Comparison of ENCODE assay signal across 8 mouse cellular contexts in genomic region chr9:123852449-123853390, GRCm38 (mm10). TPM values are rescaled to one million over a fixed set of nuclear protein-coding genes. Genes with fewer than 3 reads are reported as not detected.
A peak's percentile ranks its signal among the peaks of the same experiment; 100 is the strongest.
DNase-seq lines count a peak whose midpoint lies in the region; ATAC-seq and TF ChIP-seq lines count a peak whose summit lies in the region.

No protein-coding gene starts in this region.

- intact Hi-C loops in gastrocnemius, adult 2 months (cut with DNase I), result no loop called here

- H3K36me3 ChIP-seq in forebrain, embryonic 14.5 days (ENCODE audit: control insufficient read depth, insufficient read depth, low read length), result no peaks in the 10 kb centered on the region
- no peaks in the 10 kb centered on the region for H3K36me3 ChIP-seq in liver, embryonic 14.5 days (replicated peaks; ENCODE audit: control insufficient read depth, insufficient read depth, low read depth)
- no peaks in the 10 kb centered on the region for H3K36me3 ChIP-seq in stomach, postnatal 0 days (ENCODE audit: control insufficient read depth, insufficient read depth, low read length)

- peak overlapping the region; percentile 98 for H3K4me3 ChIP-seq in gastrocnemius, adult 2 months
- H3K4me3 ChIP-seq in forebrain, embryonic 14.5 days (ENCODE audit: low read depth, low read length), result peak overlapping the region; percentile 25
- peak overlapping the region; percentile 47 to 52 for H3K4me3 ChIP-seq in liver, embryonic 14.5 days (ENCODE audit: insufficient read depth in 1 of 2, low read depth in 2 of 2, low read length in 2 of 2)
- H3K4me3 ChIP-seq in stomach, postnatal 0 days (ENCODE audit: low read depth, low read length), result peak overlapping the region; percentile 33

- peaks cover 11% of the 10 kb centered on the region for H3K4me1 ChIP-seq in forebrain, embryonic 14.5 days (ENCODE audit: control insufficient read depth, insufficient read depth, low read length)
- H3K4me1 ChIP-seq in liver, embryonic 14.5 days (replicated peaks; ENCODE audit: control insufficient read depth in 2 of 2, insufficient read depth in 2 of 2, low read length in 1 of 2), result peaks cover 18 to 24% of the 10 kb centered on the region in 2 experiments
- H3K4me1 ChIP-seq in stomach, postnatal 0 days (replicated peaks; ENCODE audit: control insufficient read depth, insufficient read depth), result no peaks in the 10 kb centered on the region; the same call in 1 of the 2 replicates

- WGBS in forebrain, embryonic 14.5 days, result 64% methylated on average over 5 of the region's 5 CpGs
- 40% methylated on average over 5 of the region's 5 CpGs for WGBS in liver, embryonic 14.5 days (ENCODE audit: insufficient replicate concordance)
- WGBS in stomach, postnatal 0 days, result 57% methylated on average over 5 of the region's 5 CpGs

- peak overlapping the region; percentile 85 for H3K27ac ChIP-seq in gastrocnemius, adult 2 months
- H3K27ac ChIP-seq in forebrain, embryonic 14.5 days (ENCODE audit: low read depth, low read length), result 0 out of 2 replicates have a peak overlapping the region, but pooled peaks have one; percentile 55
- peak overlapping the region; percentile 26 for H3K27ac ChIP-seq in liver, embryonic 14.5 days
- H3K27ac ChIP-seq in stomach, postnatal 0 days (replicated peaks), result peak overlapping the region; percentile 50

- peak; percentile 15 for ATAC-seq in forebrain, embryonic 14.5 days
- ATAC-seq in liver, embryonic 14.5 days (ENCODE audit: insufficient read depth), result no peak
- no peak for ATAC-seq in stomach, postnatal 0 days (ENCODE audit: low FRiP score, low TSS enrichment)

- H3K27me3 ChIP-seq in forebrain, embryonic 14.5 days (replicated peaks; ENCODE audit: control insufficient read depth, insufficient read depth, low read length), result no peaks in the 10 kb centered on the region
- H3K27me3 ChIP-seq in liver, embryonic 14.5 days (ENCODE audit: control insufficient read depth, insufficient read depth, low read length), result no peaks in the 10 kb centered on the region
- H3K27me3 ChIP-seq in stomach, postnatal 0 days (ENCODE audit: control insufficient read depth, insufficient read depth, low read length), result no peaks in the 10 kb centered on the region

- no peak for TF ChIP-seq EP300 in liver, embryonic 14.5 days (IDR thresholded peaks at IDR 0.05; ENCODE audit: low read depth)
- no peak for TF ChIP-seq EP300 in stomach, postnatal 0 days (optimal IDR thresholded peaks at IDR 0.05)

- H3K9me3 ChIP-seq in forebrain, embryonic 14.5 days (replicated peaks; ENCODE audit: control insufficient read depth, low read length), result no peaks in the 10 kb centered on the region
- no peaks in the 10 kb centered on the region for H3K9me3 ChIP-seq in liver, embryonic 14.5 days (ENCODE audit: control insufficient read depth, low read length)
- no peaks in the 10 kb centered on the region for H3K9me3 ChIP-seq in stomach, postnatal 0 days (ENCODE audit: control insufficient read depth, low read length)

- peak overlapping the region; percentile 45; the same call in 1 of the 2 replicates for H3K9ac ChIP-seq in forebrain, embryonic 14.5 days (ENCODE audit: low read length)
- H3K9ac ChIP-seq in liver, embryonic 14.5 days (replicated peaks), result peak overlapping the region; percentile 59
- H3K9ac ChIP-seq in stomach, postnatal 0 days (ENCODE audit: low read length), result peak overlapping the region; percentile 41

- H3K4me2 ChIP-seq in forebrain, embryonic 14.5 days (ENCODE audit: low read length), result peak overlapping the region; percentile 57
- H3K4me2 ChIP-seq in liver, embryonic 14.5 days (ENCODE audit: low read depth), result peak overlapping the region; percentile 77
- H3K4me2 ChIP-seq in stomach, postnatal 0 days (replicated peaks; ENCODE audit: low read depth), result peak overlapping the region; percentile 54

- no peak for TF ChIP-seq CTCF in gastrocnemius, adult 2 months (IDR thresholded peaks at IDR 0.05)
- no peak for TF ChIP-seq CTCF in liver, embryonic 14.5 days (IDR thresholded peaks at IDR 0.05; ENCODE audit: low read depth)
- no peak for TF ChIP-seq CTCF in stomach, postnatal 0 days (IDR thresholded peaks at IDR 0.05; ENCODE audit: low read depth)

- no peak for DNase-seq in gastrocnemius, adult 2 months
- no peak for DNase-seq in gastrocnemius, postnatal 10 days
- peak; percentile 6 for DNase-seq in ES-CJ7 (ENCODE audit: low read depth, low spot score)
- no peak for DNase-seq in forebrain, embryonic 14.5 days (ENCODE audit: low spot score)
- no peak for DNase-seq in liver, embryonic 14.5 days (ENCODE audit: low read depth in 3 of 3, low spot score in 3 of 3)
- no peak for DNase-seq in stomach, postnatal 0 days (ENCODE audit: low spot score)
- DNase-seq in left cerebral cortex, adult 11 months (ENCODE audit: low spot score), result no peak
- DNase-seq in frontal cortex, postnatal 14 days (ENCODE audit: low spot score in 2 of 2), result no peak

RNA-seq across cellular contexts. Expression of gene Fyco1, which starts 1.0 kb away (rescaled TPM):
- total RNA-seq in gastrocnemius, adult 2 months (2021), result 100 to 1,000 TPM; 160 to 205 TPM
- 100 to 1,000 TPM; 158 to 173 TPM for total RNA-seq in gastrocnemius, postnatal 10 days (2021)
- polyA plus RNA-seq in forebrain, embryonic 14.5 days (2014; fragmentation: Nextera tagmentation; extraction: Ambion mirVana), result 5.2 and 6.9 TPM in 2 replicates
- 2.1 and 2.5 TPM in 2 replicates for polyA plus RNA-seq in liver, embryonic 14.5 days (2012; rRNA removed)
- 1.6 and 2.9 TPM in 2 replicates for polyA plus RNA-seq in liver, embryonic 14.5 days (2014; fragmentation: Nextera tagmentation; extraction: Ambion mirVana)
- polyA plus RNA-seq in stomach, postnatal 0 days (2015; fragmentation: Nextera tagmentation; extraction: Ambion mirVana), result 6.8 and 6.9 TPM in 2 replicates

RNA-seq across cellular contexts. Expression of gene Xcr1, which starts 9.1 kb away (rescaled TPM):
- total RNA-seq in gastrocnemius, adult 2 months (2021), result not detected
- total RNA-seq in gastrocnemius, postnatal 10 days (2021), result under 1 TPM in 1 of 2 experiments, not detected in 1; 0.05 TPM
- 0.06 and 0.09 TPM in 2 replicates for polyA plus RNA-seq in forebrain, embryonic 14.5 days (2014; fragmentation: Nextera tagmentation; extraction: Ambion mirVana)
- polyA plus RNA-seq in liver, embryonic 14.5 days (2012; rRNA removed), result 0.01 TPM in 1 of 2 replicates, not detected in the other
- polyA plus RNA-seq in liver, embryonic 14.5 days (2014; fragmentation: Nextera tagmentation; extraction: Ambion mirVana), result not detected in 2 replicates
- 0.02 and 0.04 TPM in 2 replicates for polyA plus RNA-seq in stomach, postnatal 0 days (2015; fragmentation: Nextera tagmentation; extraction: Ambion mirVana)

RNA-seq across cellular contexts. Expression of gene Cxcr6, which starts 46.4 kb away (rescaled TPM):
- total RNA-seq in gastrocnemius, adult 2 months (2021), result under 1 TPM in 1 of 2 experiments, not detected in 1; 0.15 TPM
- not detected for total RNA-seq in gastrocnemius, postnatal 10 days (2021)
- polyA plus RNA-seq in forebrain, embryonic 14.5 days (2014; fragmentation: Nextera tagmentation; extraction: Ambion mirVana), result 0.09 TPM in 1 of 2 replicates, not detected in the other
- 0.03 and 0.04 TPM in 2 replicates for polyA plus RNA-seq in liver, embryonic 14.5 days (2012; rRNA removed)
- polyA plus RNA-seq in liver, embryonic 14.5 days (2014; fragmentation: Nextera tagmentation; extraction: Ambion mirVana), result 0.18 and 0.23 TPM in 2 replicates
- 0.41 and 0.44 TPM in 2 replicates for polyA plus RNA-seq in stomach, postnatal 0 days (2015; fragmentation: Nextera tagmentation; extraction: Ambion mirVana)

Comparison
In these comparisons a context has a peak if more than half of its experiments do, and no peak if none do; other contexts are left out.
1. H3K27ac ChIP-seq: peak in every context shown above with its lines; median percentile 85 in gastrocnemius, adult 2 months; 55 in forebrain, embryonic 14.5 days; 50 in stomach, postnatal 0 days; 26 in liver, embryonic 14.5 days.
2. H3K4me3 ChIP-seq: peak in every context shown above with its lines; median percentile 98 in gastrocnemius, adult 2 months; 50 in liver, embryonic 14.5 days; 33 in stomach, postnatal 0 days; 25 in forebrain, embryonic 14.5 days.